Mouse (Mus musculus) heart, embryonic 13.5 days (tissue): ENCODE data around the gene Ptcd3. TPM values are rescaled to one million over a fixed set of nuclear protein-coding genes. Genes with fewer than 3 reads are reported as not detected.
"Not testable (repeated sequence)": the region's sequence is repeated elsewhere in the genome, so short reads cannot be mapped to it uniquely, and the experiment has no call there.

ENCODE experiments used
- ATAC-seq: fragments of 200-750 bp; cut with Nextera tagmentation; 2 replicates; pipeline ENCODE4 v1.8.0; 2017; ENCODE audit warnings: moderate TSS enrichment; ENCODE audit not compliant: insufficient number of reproducible peaks, low FRiP score, low TSS enrichment; ENCODE audit errors: extremely low read depth
- H3K27ac ChIP-seq: fragments of 300-500 bp; sonication (generic); replicated peaks from 2 replicates; pipeline ENCODE4 v1.5.1; 2015; ENCODE audit warnings: moderate library complexity, mild to moderate bottlenecking, inconsistent platforms
- H3K27me3 ChIP-seq: fragments of 300-500 bp; sonication (generic); replicated peaks from 2 replicates; pipeline ENCODE4 v1.6.1; 2015; ENCODE audit warnings: mild to moderate bottlenecking, inconsistent platforms
- H3K36me3 ChIP-seq: fragments of 300-500 bp; sonication (generic); 2 replicates; pipeline ENCODE4 v1.6.1; 2015; ENCODE audit warnings: mild to moderate bottlenecking, inconsistent platforms
- H3K4me1 ChIP-seq: fragments of 300-500 bp; sonication (generic); 2 replicates; pipeline ENCODE4 v1.6.1; 2015; ENCODE audit warnings: inconsistent platforms
- H3K4me2 ChIP-seq: fragments of 300-500 bp; sonication (generic); 2 replicates; pipeline ENCODE4 v1.6.1; 2015; ENCODE audit warnings: inconsistent platforms, mild to moderate bottlenecking, moderate library complexity
- H3K4me3 ChIP-seq: fragments of 300-500 bp; sonication (generic); 2 replicates; pipeline ENCODE4 v1.5.1; 2015; ENCODE audit warnings: moderate library complexity, mild to moderate bottlenecking, inconsistent platforms
- H3K9ac ChIP-seq: fragments of 300-500 bp; sonication (generic); 2 replicates; pipeline ENCODE4 v1.6.1; 2015; ENCODE audit warnings: inconsistent platforms, mild to moderate bottlenecking, moderate library complexity
- H3K9me3 ChIP-seq: fragments of 300-500 bp; sonication (generic); 2 replicates; pipeline ENCODE4 v1.6.1; 2016; ENCODE audit warnings: inconsistent platforms
- WGBS: fragments of 180-500 bp; shearing (Covaris S2); methylation state at CpG from one replicate; pipeline ENCODE4 v1.1.7; 2015; ENCODE audit warnings: mixed read lengths; 5-methylcytosine and 5-hydroxymethylcytosine counted together
- polyA plus RNA-seq: library from polyadenylated mRNA; unstranded; fragments of >200 nt; fragmentation: Nextera tagmentation; extraction: Ambion mirVana; gene quantifications from 2 replicates; pipeline ENCODE4 v1.2.1, GENCODE M21; 2015

The Ptcd3 gene
- polyA plus RNA-seq, 1 experiment from 2014 or later, result 95.2 TPM

- Histone ChIP-seq H3K4me2 (no peak overlapping the region), H3K27me3 (no peaks in the 10 kb centered on the region), H3K4me3 (no peak overlapping the region), H3K27ac (no peak overlapping the region), H3K4me1 (no peaks in the 10 kb centered on the region), H3K9ac (no peak overlapping the region), H3K9me3 (no peaks in the 10 kb centered on the region; the same call in 1 of the 2 replicates), H3K36me3 (peaks cover 91% of the 10 kb centered on the region)
- no peak for ATAC-seq
- 84% methylated on average over 1 of the region's 1 CpGs for WGBS
These were observed 39.7 kb downstream of the Ptcd3 start for GRCm38 (mm10) chr6:71868809-71869208.

- Histone ChIP-seq H3K36me3 (peaks cover 91% of the 10 kb centered on the region), H3K9me3 (no peaks in the 10 kb centered on the region; the same call in 1 of the 2 replicates), H3K27me3 (no peaks in the 10 kb centered on the region), H3K9ac (no peak overlapping the region), H3K4me2 (no peak overlapping the region), H3K4me3 (no peak overlapping the region), H3K27ac (no peak overlapping the region), H3K4me1 (no peaks in the 10 kb centered on the region)
- 91% methylated on average over 2 of the region's 2 CpGs for WGBS
- ATAC-seq, result no peak
These were observed 40.8 kb downstream of the Ptcd3 start for GRCm38 (mm10) chr6:71867751-71868150.

- H3K4me2 ChIP-seq, H3K9ac ChIP-seq, H3K9me3 ChIP-seq, ATAC-seq, H3K27ac ChIP-seq, H3K27me3 ChIP-seq, H3K4me3 ChIP-seq, H3K4me1 ChIP-seq: not testable (repeated sequence)
- WGBS, result 94% methylated on average over 6 of the region's 6 CpGs
- peaks cover 70% of the 10 kb centered on the region for H3K36me3 ChIP-seq
These were observed 61.6 kb downstream of the Ptcd3 start for GRCm38 (mm10) chr6:71846906-71847305.

GRCm38 (mm10) chr6:71840597-71841290, 67.8 kb downstream of the Ptcd3 start:
- Histone ChIP-seq H3K9ac (no peak overlapping the region), H3K27ac (no peak overlapping the region), H3K4me1 (peaks cover 3% of the 10 kb centered on the region; the same call in 1 of the 2 replicates), H3K4me3 (no peak overlapping the region), H3K36me3 (peaks cover 24% of the 10 kb centered on the region), H3K9me3 (no peaks in the 10 kb centered on the region), H3K4me2 (no peak overlapping the region), H3K27me3 (no peaks in the 10 kb centered on the region)
- 95% methylated on average over 1 of the region's 1 CpGs for WGBS
- no peak for ATAC-seq

- no peak for ATAC-seq
- H3K9ac ChIP-seq, result no peak overlapping the region
- no peak overlapping the region for H3K27ac ChIP-seq
- H3K36me3 ChIP-seq, result peaks cover 24% of the 10 kb centered on the region
- H3K9me3 ChIP-seq, result no peaks in the 10 kb centered on the region
- peaks cover 3% of the 10 kb centered on the region; the same call in 1 of the 2 replicates for H3K4me1 ChIP-seq
- no peak overlapping the region for H3K4me2 ChIP-seq
- H3K27me3 ChIP-seq, result no peaks in the 10 kb centered on the region
- H3K4me3 ChIP-seq, result no peak overlapping the region
These were observed 68.7 kb downstream of the Ptcd3 start for GRCm38 (mm10) chr6:71839815-71840214.

GRCm38 (mm10) chr6:71836811-71837210, 71.7 kb downstream of the Ptcd3 start:
- ATAC-seq, result no peak
- 54% methylated on average over 2 of the region's 2 CpGs for WGBS

GRCm38 (mm10) chr6:71831581-71831960, 77.0 kb downstream of the Ptcd3 start:
- H3K4me2 ChIP-seq, result peak overlapping the region; percentile 81
- peak; percentile 97 for ATAC-seq
- H3K4me1 ChIP-seq, result peaks cover 15% of the 10 kb centered on the region
- no peaks in the 10 kb centered on the region for H3K27me3 ChIP-seq
- H3K9me3 ChIP-seq, result no peaks in the 10 kb centered on the region
- peak overlapping the region; percentile 93 for H3K9ac ChIP-seq
- peak overlapping the region; percentile 88 for H3K4me3 ChIP-seq
- peak overlapping the region; percentile 96 for H3K27ac ChIP-seq
- 0% methylated on average over 21 of the region's 21 CpGs for WGBS
- H3K36me3 ChIP-seq, result peaks cover 26% of the 10 kb centered on the region

More at GRCm38 (mm10) chr6:71836811-71837210, 71.7 kb downstream of the Ptcd3 start:
- no peak overlapping the region for H3K9ac ChIP-seq
- no peaks in the 10 kb centered on the region for H3K27me3 ChIP-seq
- H3K4me2 ChIP-seq, result no peak overlapping the region
- H3K9me3 ChIP-seq, result no peaks in the 10 kb centered on the region
- peaks cover 15% of the 10 kb centered on the region for H3K4me1 ChIP-seq
- no peak overlapping the region for H3K27ac ChIP-seq
- no peak overlapping the region for H3K4me3 ChIP-seq
- H3K36me3 ChIP-seq, result peaks cover 29% of the 10 kb centered on the region

- H3K36me3 ChIP-seq, result peaks cover 21% of the 10 kb centered on the region
- peak within 1 kb of the TSS; percentile 81 for H3K4me2 ChIP-seq
- H3K27me3 ChIP-seq, result no peaks in the 10 kb centered on the region
- H3K9me3 ChIP-seq, result no peaks in the 10 kb centered on the region
- peak within 1 kb of the TSS; percentile 93 for H3K9ac ChIP-seq
- ATAC-seq, result peak; percentile 98
- H3K4me1 ChIP-seq, result peaks cover 15% of the 10 kb centered on the region
- H3K27ac ChIP-seq, result peak within 1 kb of the TSS; percentile 96
- WGBS, result under 1% methylated on average over 64 of the region's 64 CpGs
- peak within 1 kb of the TSS; percentile 88 for H3K4me3 ChIP-seq
These were observed 77.6 kb downstream of the Ptcd3 start, which contains the start of gene Immt for GRCm38 (mm10) chr6:71830690-71831580. Gene Immt, plus strand, starts transcription at chr6:71831331.

Other genes starting within 250 kb of the Ptcd3 start
- gene Reep1, start 201.2 kb downstream of the Ptcd3 start, polyA plus RNA-seq, result 17.9 and 18.6 TPM in 2 replicates
- 53.1 and 60.9 TPM in 2 replicates for gene Mrpl35, start 81.8 kb downstream of the Ptcd3 start, polyA plus RNA-seq
- gene Immt, start 77.4 kb downstream of the Ptcd3 start, polyA plus RNA-seq, result 276 and 320 TPM in 2 replicates
- gene Polr1a, start 303 bp upstream of the Ptcd3 start, polyA plus RNA-seq, result 23.1 and 24.2 TPM in 2 replicates
- 50.2 and 50.8 TPM in 2 replicates for gene St3gal5, start 188.8 kb upstream of the Ptcd3 start, polyA plus RNA-seq